Mouse (Mus musculus) natural killer cell, adult 2 months (primary cell): ENCODE results near the gene Gm3404.
"Not testable (repeated sequence)": the region's sequence is repeated elsewhere in the genome, so short reads cannot be mapped to it uniquely, and the experiment has no call there.

Source experiments
- DNase-seq, 2 experiments: peaks; one replicate each; pipeline ENCODE4 v3.0.0; 2022; ENCODE audit warnings: low spot score in 2 of 2

Gene Gm3404

DNA sequence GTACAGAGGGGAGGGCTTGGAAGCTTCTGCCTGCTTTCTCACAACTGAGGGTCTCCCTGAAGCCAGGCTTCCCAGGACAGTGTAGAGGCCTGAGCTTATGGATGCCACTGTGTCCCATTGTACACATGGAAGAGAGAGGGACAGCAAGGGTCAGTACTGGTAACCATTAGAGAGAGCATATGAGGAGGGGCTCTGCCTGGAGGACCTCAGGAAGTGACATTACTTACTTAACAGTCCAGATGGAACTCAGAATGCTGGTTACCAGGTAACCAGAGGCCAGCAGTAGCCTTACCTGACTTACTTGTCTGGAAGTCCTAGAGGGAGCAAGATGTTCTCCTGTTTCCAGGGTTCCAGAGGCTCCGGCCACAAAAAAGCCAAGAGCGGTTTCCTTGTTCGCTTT, at the start of gene Gm3404:
Gm3404 (plus strand) TSS at position 301 of the 400 bp plus-strand sequence.
- DNase-seq, result not testable (repeated sequence)

- DNase-seq, result not testable (repeated sequence)
Observed at GRCm38 (mm10) chr5:146479564-146479963, 46.0 kb upstream of the Gm3404 start.

- DNase-seq, result not testable (repeated sequence)
Observed at GRCm38 (mm10) chr5:146481665-146482064, 43.9 kb upstream of the Gm3404 start, which contains the start of gene Gm6408. Gene Gm6408, plus strand, starts transcription at chr5:146481965.

GRCm38 (mm10) chr5:146488959-146489358, 36.6 kb upstream of the Gm3404 start:
- not testable (repeated sequence) for DNase-seq

DNA sequence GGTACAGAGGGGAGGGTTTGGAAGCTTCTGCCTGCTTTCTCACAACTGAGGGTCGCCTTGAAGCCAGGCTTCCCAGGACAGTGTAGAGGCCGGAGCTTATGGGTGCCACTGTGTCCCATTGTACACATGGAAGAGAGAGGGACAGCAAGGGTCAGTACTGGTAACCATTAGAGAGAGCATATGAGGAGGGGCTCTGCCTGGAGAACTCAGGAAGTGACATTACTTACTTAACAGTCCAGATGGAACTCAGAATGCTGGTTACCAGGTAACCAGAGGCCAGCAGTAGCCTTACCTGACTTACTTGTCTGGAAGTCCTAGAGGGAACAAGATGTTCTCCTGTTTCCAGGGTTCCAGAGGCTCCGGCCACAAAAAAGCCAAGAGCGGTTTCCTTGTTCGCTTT, 34.5 kb upstream of the Gm3404 start, which contains the start of gene Gm6370:
Gm6370 (plus strand) TSS at position 301 of the 400 bp plus-strand sequence.
- DNase-seq, result not testable (repeated sequence)

DNA sequence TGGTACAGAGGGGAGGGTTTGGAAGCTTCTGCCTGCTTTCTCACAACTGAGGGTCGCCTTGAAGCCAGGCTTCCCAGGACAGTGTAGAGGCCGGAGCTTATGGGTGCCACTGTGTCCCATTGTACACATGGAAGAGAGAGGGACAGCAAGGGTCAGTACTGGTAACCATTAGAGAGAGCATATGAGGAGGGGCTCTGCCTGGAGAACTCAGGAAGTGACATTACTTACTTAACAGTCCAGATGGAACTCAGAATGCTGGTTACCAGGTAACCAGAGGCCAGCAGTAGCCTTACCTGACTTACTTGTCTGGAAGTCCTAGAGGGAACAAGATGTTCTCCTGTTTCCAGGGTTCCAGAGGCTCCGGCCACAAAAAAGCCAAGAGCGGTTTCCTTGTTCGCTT, 23.5 kb upstream of the Gm3404 start, which contains the start of gene 4930449I24Rik:
4930449I24Rik (plus strand) TSS at position 301 of the 400 bp plus-strand sequence.
- DNase-seq, result not testable (repeated sequence)

- DNase-seq, result not testable (repeated sequence)
Observed at GRCm38 (mm10) chr5:146513823-146514222, 11.8 kb upstream of the Gm3404 start, which contains the start of gene Gm3402. Gene Gm3402, plus strand, starts transcription at chr5:146514123.

GRCm38 (mm10) chr5:146537347-146537746, 11.7 kb downstream of the Gm3404 start, which contains the start of gene Gm3409:
Gene Gm3409, plus strand, starts transcription at chr5:146537647.
- not testable (repeated sequence) for DNase-seq

- DNase-seq, result not testable (repeated sequence)
Observed at GRCm38 (mm10) chr5:146555836-146556235, 30.2 kb downstream of the Gm3404 start, which contains the start of gene Gm3415. Gene Gm3415, plus strand, starts transcription at chr5:146556136.

GRCm38 (mm10) chr5:146564259-146564658, 38.7 kb downstream of the Gm3404 start:
- DNase-seq, result no peak

GRCm38 (mm10) chr5:146567054-146567453, 41.5 kb downstream of the Gm3404 start:
- peak; percentile 5 to 6 for DNase-seq

GRCm38 (mm10) chr5:146570179-146570578, 44.6 kb downstream of the Gm3404 start:
- not testable (repeated sequence) for DNase-seq

DNA sequence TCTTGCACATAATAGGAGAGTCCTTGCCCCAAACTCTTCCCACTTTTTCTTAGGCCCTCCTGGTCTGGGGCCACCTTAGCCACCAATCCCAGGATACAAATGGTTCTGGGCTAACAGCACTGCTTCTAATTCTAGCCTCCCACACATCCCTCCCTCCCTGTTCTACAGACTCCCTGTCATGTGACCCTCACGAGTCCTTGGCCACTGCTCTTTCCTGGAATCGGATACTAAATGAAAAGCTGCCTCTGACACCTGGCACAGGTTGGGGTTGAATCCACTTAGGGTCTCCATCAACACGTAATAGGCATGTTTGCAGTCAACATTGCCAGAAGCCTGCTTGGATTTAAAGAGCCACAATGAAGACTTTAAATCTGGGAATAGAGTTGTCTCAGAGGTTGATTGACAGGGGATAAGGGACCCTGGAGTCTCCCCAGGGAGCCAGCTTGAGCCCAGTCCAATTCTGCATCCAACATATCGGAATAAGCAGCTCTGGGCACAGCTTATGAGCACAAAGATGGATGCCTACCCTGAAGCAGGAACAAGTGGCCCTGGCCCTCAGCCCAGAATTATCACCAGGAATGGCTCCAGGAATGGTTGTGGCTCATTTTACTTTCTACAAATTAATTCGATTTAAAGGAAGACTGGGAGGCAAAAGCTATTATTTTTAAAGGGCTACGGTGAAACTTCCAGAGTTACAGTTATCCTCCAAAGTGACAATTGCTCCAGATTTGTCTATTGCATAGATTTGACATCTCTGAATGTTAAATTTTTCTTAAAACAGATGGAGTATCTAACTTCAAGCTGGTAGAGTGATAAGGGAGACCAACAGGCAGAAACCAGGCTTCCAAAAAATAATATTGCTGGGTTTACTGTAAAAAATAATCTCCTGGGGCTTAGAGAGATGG, 46.5 kb downstream of the Gm3404 start:
- not testable (repeated sequence) for DNase-seq

GRCm38 (mm10) chr5:146572735-146573042, 47.1 kb downstream of the Gm3404 start:
- DNase-seq, result not testable (repeated sequence)

GRCm38 (mm10) chr5:146576668-146577067, 51.1 kb downstream of the Gm3404 start:
- no peak for DNase-seq
